Mouse (Mus musculus): ENCODE measurements around the gene Akr1c21. TPM values are rescaled to one million over a fixed set of nuclear protein-coding genes. Genes with fewer than 3 reads are reported as not detected.
A peak's percentile ranks its signal among the peaks of the same experiment; 100 is the strongest.

Akr1c21 gene
- polyA plus RNA-seq, 1 experiment, result not detected

DNA sequence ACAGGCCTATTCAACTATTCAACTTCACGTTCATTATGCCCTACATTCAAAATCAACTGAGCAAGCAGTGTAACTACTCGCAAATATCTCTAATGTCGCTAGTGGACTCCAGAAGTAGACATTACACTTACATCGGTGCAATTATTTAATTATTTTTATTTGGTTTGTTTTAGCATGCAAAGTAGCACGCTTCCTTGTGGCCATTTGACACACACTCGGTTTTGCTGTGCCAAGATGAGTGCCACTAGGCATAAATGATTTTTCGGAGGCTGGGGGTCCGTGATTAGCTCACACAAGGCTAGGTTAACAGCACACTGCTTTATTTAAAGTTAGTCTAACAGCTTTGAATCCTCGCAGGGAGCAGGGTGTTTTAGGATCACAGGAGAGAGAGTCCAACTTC lies 34.7 kb downstream of the Akr1c21 start:
- 18% methylated on average over 9 of the region's 9 CpGs for WGBS
- Histone ChIP-seq H3K4me3 (ENCODE audit: extremely low read depth, insufficient read depth, insufficient read length) (peak overlapping the region; percentile 60; the same call in 1 of the 2 replicates), H3K27me3 (ENCODE audit: control insufficient read depth, insufficient read depth, low read length) (no peaks in the 10 kb centered on the region), H3K36me3 (ENCODE audit: control insufficient read depth, insufficient read depth, low read length) (no peaks in the 10 kb centered on the region), H3K27ac (ENCODE audit: insufficient read depth, low read length) (no peak overlapping the region), H3K4me1 (ENCODE audit: control insufficient read depth, insufficient read depth, insufficient read length) (no peaks in the 10 kb centered on the region)
- TF ChIP-seq POLR2A (IDR thresholded peaks at IDR 0.05; ENCODE audit: low read depth, low read length) (no peak), CTCF (IDR thresholded peaks at IDR 0.05; ENCODE audit: extremely low read depth, insufficient read depth, insufficient read length, insufficient replicate concordance) (no peak)
- no peak for DNase-seq (ENCODE audit: low read depth in 1 of 2, low spot score in 2 of 2)

DNA sequence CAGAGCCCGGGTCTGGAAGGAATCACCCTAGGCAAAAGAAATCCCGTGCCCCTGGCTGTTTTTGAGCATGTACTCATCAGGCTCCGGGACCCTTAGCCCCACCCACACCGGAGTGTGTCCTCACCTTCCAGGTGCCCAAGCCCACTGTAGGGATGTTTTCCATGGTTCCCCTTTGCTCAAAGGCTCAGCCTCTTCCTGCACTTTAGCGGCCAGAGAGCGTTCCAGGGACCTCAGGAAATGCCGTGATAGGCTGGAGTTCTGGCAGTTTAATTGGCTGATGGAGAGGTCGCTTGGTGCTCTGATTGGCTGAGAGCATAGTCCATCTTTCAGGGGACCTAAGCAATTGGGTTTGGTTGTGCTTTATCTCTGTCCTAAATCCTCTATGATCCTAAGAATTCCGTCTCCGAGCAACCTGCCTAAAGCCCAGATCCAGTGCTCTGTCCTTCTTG lies 35.1 kb downstream of the Akr1c21 start, which contains the start of gene Akr1e1:
Akr1e1 (minus strand) TSS at position 214 of the 449 bp plus-strand sequence.
- no peak within 1 kb of the TSS for H3K27ac ChIP-seq (ENCODE audit: insufficient read depth, low read length)
- H3K27me3 ChIP-seq (ENCODE audit: control insufficient read depth, insufficient read depth, low read length), result no peaks in the 10 kb centered on the region
- H3K4me3 ChIP-seq (ENCODE audit: extremely low read depth, insufficient read depth, insufficient read length), result peak within 1 kb of the TSS; percentile 60
- TF ChIP-seq POLR2A (IDR thresholded peaks at IDR 0.05; ENCODE audit: low read depth, low read length), result no peak
- no peak for TF ChIP-seq CTCF (IDR thresholded peaks at IDR 0.05; ENCODE audit: extremely low read depth, insufficient read depth, insufficient read length, insufficient replicate concordance)
- WGBS, result 3% methylated on average over 10 of the region's 10 CpGs
- DNase-seq (ENCODE audit: low read depth in 1 of 2, low spot score in 2 of 2), result peak; percentile 47 to 55
- H3K36me3 ChIP-seq (ENCODE audit: control insufficient read depth, insufficient read depth, low read length), result no peaks in the 10 kb centered on the region
- no peaks in the 10 kb centered on the region for H3K4me1 ChIP-seq (ENCODE audit: control insufficient read depth, insufficient read depth, insufficient read length)

DNA sequence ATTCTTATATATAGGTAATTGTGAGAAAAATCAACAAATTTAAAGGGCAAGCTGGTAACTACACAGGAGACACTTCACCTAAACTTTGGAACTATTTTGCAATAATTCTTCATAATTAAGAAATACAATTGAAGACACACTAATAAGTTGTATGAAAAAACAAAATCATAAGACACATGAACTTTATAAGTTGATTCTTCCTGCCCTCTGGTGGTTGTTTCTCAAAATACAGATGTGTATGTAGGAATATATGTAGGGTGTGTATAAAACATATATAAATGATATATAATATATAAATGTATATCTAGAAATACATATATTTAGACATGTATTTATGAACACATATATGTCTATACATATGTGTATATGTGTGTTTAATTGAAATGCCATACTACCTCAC lies 37.0 kb downstream of the Akr1c21 start:
- Histone ChIP-seq H3K27me3 (ENCODE audit: control insufficient read depth, insufficient read depth, low read length) (no peaks in the 10 kb centered on the region), H3K4me3 (ENCODE audit: extremely low read depth, insufficient read depth, insufficient read length) (no peak overlapping the region), H3K4me1 (ENCODE audit: control insufficient read depth, insufficient read depth, insufficient read length) (no peaks in the 10 kb centered on the region), H3K27ac (ENCODE audit: insufficient read depth, low read length) (no peak overlapping the region), H3K36me3 (ENCODE audit: control insufficient read depth, insufficient read depth, low read length) (no peaks in the 10 kb centered on the region)
- TF ChIP-seq POLR2A (IDR thresholded peaks at IDR 0.05; ENCODE audit: low read depth, low read length), result no peak
- no peak for DNase-seq (ENCODE audit: low read depth in 1 of 2, low spot score in 2 of 2)

Other genes starting within 250 kb of the Akr1c21 start
- gene Akr1c6, start 139.8 kb upstream of the Akr1c21 start, polyA plus RNA-seq (2012; rRNA removed), result not detected in 2 replicates
- not detected in 2 replicates for gene Akr1c20, start 50.7 kb upstream of the Akr1c21 start, polyA plus RNA-seq (2012; rRNA removed)
- gene Akr1e1, start 35.1 kb downstream of the Akr1c21 start, polyA plus RNA-seq (2012; rRNA removed), result 0.20 and 0.40 TPM in 2 replicates